Mouse (Mus musculus) kidney, adult 11 months (tissue): ENCODE results near the gene Gpc1.

ENCODE experiments used
- DNase-seq: peaks from one replicate; pipeline ENCODE4 v3.0.0; 2022

The Gpc1 gene

GRCm38 (mm10) chr1:92833987-92834706 is 2.7 kb downstream of the Gpc1 start:
- DNase-seq, result peak; percentile 68

DNA sequence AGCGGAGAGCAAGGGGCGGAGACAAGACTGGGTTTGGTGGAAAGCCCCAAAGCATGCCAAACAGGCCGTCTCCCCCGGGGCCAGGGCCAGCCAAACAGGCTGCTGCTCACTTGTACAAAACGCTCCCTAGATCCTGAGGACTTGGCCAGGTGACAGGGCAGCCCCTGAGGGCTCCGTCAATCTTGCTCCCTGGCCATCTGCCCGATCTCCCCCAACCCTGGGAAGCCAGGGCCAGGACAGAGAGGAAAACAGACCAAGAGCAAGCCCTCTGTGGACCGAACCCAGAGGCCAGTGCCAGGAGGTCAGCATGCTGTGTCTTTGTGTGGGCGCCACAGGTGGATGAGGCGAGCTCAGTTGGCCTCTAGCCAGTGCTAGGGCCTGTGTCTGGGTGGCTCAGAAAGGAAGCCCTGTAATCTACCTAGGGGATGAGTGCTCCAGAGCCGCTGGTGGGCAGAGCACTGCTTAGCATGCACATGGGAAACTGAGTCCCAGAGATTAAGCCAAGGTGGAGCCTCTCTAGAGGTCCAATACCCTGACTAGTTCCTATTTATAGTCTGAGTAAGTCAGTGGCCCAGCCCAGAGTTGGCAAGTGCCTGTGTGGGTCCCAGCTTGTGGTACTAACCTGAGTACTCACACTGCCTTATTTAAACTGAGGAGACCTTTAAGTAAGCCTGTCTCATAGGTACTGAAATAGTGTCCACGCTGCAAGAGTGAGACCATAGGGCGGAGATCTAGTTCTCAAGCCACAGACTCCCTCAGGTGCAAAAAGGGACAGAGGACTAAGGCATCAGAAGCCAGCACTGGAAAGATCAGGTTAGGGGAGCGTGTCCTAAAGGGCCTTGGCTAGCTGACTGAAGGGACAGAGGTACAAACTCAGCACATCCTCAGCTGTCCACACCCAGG is 6.7 kb downstream of the Gpc1 start:
- no peak for DNase-seq

GRCm38 (mm10) chr1:92839211-92839610 is 7.8 kb downstream of the Gpc1 start:
- no peak for DNase-seq

DNA sequence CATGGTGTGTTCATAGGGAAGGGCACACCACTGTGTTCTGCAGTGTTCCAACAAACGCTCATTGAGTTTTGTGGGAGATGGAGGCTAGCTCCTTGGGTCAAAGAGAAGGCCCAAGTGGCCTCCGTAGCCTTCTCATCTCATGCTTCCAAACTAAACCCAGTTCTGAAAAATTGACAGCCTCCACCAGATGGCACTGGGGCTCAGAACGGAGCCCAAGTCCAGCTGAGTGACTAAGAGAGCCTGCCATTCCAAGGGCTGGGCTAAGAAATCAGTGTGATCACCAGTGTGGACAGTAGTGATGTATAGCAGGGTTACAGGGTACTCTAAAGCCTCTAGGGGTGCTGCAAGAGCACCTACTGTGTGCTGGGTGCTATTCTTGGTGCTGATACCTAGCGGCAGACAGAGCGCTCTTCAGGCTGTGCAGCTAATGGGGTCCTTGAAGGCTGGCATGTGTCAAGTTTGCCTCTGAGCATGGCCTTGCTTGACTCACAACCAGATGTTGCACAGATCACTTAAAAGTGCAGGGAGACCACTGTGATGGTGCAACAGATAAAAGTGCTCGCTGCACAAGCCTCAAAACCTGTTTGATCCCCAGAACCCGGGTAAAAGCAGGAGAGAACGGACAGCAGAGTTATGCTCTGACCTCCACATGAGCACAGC is 8.9 kb downstream of the Gpc1 start:
- DNase-seq, result no peak

GRCm38 (mm10) chr1:92841427-92841826 is 10.0 kb downstream of the Gpc1 start:
- DNase-seq, result no peak

GRCm38 (mm10) chr1:92845889-92846288 is 14.4 kb downstream of the Gpc1 start:
- DNase-seq, result no peak

DNA sequence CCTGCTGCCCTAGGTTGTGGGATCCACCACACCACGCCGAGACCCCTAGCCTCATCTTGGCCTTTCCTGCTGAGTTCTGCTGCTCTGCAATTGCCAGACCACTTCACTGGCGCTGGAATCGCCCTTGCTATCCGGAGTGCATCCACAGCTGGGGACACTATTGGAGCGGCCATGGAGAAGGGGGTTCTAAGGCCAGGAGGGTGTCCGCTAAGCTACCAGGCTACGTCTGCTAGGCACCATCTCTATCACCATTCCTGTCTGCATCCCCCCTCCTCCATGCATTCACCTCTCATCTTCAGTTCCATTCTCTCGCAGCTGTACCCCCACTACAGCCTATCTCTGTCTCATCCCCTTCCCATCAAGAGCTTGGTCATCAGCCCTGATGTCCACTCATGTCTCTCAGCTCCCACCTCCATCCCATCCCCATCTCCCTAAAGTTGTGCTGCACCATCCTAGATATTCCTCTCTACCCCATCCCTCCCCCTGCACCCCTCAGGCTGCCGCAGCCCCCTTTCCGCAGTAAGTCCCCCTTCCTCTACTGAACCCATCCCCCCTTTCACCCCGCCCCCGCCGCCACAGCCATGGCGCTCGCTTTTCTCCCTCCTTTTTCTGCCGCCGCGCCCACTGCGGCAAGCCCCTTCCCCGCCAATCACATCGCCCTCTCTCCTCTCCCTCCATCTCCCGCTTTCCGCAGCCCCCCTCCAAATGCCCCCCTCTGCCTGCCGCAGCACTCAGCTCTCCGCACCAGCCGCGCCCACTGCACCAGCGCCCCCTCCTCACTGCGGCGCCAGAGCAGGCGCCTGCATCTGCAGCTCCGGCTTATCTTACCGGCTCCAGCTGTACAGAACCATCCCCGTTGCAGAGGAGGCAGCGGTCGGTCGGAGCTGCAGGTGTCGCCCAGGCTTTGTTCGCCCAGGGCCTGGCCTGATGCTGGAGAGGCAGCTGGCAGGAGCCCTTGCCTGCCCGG is 16.7 kb downstream of the Gpc1 start:
- DNase-seq, result no peak

GRCm38 (mm10) chr1:92849491-92849890 is 18.0 kb downstream of the Gpc1 start:
- no peak for DNase-seq

DNA sequence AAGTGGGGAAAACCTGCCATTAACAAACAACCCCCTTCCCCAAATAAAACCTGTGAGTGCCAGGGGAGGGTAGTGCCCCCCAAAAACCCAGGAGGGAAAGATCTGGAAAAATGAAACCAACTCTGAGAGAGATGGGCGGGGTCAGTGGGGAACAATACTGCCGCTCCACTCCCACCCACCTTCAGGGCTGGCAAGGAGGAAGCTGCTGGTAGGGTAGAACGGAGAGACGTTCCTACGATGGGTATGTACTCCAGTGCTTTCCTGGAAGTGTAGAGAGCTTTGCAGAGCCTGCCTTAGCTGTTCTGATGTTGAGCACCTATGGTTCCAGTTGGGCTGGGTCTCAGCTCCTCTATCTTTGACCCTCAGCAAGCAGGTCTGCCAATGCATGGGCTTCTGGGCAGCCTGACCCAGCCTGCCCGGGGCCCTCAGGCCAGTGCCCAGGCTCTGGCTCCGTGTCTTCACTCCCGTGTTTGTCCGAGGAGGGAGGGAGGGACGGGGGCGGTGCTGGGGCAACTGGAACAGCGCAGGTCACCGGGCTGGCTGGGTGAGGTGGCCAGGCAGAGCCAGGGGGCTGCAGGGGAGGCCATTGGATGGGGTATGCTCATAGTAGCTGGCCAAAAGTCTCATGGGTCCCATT is 18.6 kb downstream of the Gpc1 start:
- DNase-seq, result no peak

DNA sequence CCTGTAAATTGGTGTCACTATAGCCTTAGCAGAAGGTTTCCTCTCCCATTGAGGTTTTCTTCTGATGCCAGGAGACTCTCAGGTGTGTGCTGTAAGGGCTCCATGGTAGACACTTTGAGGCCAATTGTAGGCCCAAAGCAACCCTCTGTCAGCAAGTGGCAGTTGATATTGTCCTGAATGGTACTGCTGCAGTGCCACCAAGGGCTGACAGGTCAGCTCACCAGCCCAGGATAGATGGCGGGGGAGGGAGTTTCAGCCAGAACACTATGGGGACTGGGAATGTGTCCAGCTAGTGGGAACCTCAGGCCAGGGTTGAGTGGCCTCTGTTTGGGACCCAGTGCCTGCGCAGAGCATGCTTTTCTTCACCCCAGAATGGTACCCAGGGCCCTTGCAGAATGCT is 21.0 kb downstream of the Gpc1 start:
- no peak for DNase-seq

- DNase-seq, result no peak
Observed at GRCm38 (mm10) chr1:92861503-92861902, 30.1 kb downstream of the Gpc1 start.

DNA sequence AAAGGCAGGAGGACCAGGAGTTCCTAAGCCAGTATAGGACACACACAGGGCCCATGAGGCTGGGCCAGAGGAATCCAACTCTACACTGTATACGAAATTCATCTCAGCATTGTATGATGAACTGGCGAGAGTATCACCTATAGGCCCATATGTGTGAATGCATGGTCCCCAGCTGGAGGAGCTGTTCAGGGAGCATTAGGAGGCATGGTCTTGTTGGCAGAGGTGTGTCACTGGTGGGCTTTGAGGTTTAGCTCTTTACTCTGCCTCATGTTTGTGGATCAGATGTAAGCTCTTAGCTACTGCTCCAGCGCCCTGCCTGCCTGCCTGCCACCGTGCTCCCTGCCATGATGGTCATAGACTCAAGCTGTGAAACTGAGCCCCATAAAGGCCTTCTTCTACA is 31.8 kb downstream of the Gpc1 start:
- DNase-seq, result no peak

DNA sequence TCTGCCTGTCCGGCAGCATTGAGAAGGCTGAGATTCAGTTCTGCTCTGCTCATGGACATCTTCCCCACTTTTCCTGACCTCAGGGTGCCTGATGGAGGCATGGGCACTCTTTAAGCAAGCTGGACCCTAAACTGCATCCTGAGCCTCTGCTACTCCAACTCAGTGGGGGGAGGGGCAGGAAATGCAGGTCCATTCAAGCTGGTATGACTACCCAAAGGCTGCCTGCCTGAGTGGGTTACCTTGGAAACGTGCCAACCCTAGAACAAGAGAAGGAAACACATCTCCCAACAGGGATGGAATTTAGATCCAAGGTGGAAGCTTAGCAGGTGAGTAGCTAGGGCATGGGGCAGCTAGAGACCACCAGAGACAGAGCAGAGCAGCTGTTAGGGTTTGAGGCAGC is 34.7 kb downstream of the Gpc1 start:
- DNase-seq, result no peak

DNA sequence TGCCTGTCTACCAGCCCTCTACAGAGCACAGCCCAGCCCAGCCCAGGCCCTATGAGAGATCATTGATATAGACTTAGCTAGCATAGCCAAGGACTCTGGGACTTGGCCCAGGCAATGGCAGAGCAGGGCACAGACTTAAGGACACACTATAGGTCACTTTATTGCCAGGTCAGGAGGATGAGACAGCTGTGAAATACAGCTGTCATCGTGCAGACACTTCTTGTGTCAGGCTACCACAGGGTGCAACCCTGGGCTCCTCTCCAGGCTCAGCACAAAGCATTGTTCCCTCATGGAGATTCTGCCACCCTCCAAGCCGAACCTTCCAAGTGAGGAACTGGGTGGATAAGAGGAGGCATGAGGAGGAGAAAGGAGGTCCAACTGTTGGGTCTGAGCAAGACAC is 38.5 kb downstream of the Gpc1 start:
- DNase-seq, result no peak

DNA sequence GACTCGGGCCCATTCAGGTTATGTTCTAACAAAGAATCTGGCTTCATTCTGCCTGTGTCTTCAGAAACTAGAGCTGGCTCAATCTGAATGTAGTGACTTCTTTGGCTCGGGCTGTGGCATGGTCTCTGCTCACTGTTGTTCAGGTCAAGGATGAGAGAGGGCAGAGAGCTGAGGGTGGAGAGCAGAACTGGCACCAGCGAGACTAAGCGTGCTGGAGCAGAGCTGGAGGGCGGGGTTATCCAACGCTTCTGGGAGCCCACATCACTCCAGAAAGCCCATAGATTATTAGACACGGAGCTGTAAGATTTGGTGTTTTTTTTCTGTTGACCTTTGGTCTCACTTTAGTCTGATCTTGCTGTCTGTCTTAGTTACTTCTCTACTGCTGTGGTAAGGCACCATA is 41.2 kb downstream of the Gpc1 start:
- peak; percentile 51 for DNase-seq

- DNase-seq, result peak; percentile 51
Observed at GRCm38 (mm10) chr1:92874011-92874410, 42.6 kb downstream of the Gpc1 start.

- no peak for DNase-seq
Observed at GRCm38 (mm10) chr1:92875360-92876111, 44.1 kb downstream of the Gpc1 start.

DNA sequence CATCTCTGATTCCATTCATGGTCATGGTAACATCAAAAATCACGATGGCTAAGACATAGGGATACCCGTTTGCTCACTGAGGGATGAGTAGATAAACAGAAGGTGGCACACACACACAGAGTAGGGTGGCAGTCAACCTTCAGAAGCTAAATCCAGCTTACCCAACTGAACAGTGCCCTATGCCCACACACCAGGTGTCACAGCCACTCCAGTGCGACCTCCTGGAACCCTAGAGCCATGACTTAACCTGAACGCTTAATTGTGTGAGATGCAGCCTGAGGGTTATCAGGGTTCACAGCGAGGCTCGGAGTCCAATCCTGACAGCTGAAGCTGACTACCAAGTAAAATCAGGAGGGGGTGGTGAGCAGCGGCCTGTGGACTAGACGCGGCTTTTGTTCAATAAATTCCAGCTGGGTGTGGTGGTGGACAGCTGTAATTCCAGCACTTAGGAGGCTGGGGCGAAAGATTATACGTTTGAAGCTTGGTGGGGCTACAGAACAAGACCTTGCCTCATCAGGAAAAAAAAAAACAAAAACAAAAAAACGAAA is 46.1 kb downstream of the Gpc1 start:
- no peak for DNase-seq

- DNase-seq, result no peak
Observed at GRCm38 (mm10) chr1:92878066-92878741, 46.8 kb downstream of the Gpc1 start.

GRCm38 (mm10) chr1:92879266-92879665 is 47.8 kb downstream of the Gpc1 start:
- DNase-seq, result no peak
